Comparison of ENCODE assay signal across 17 mouse cellular contexts in the genomic region with DNA sequence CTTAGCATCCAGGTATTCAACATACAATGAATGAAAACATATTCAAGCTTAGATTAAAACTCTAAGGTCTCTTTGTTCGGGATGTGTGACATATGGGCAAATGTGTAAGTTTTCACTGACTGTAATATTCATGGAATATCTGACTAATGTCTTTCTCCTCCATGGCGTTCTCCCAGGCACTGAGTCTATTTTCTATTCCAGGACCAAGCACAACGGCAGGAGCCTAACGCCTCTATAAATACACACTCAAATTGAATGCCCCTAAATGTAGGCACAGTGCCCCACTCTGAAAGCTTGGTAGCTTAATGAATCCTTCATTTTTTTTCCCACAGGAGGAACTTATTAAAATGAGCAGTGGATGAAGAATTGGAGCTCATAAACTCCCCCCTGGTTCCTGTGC. TPM values are rescaled to one million over a fixed set of nuclear protein-coding genes. Genes with fewer than 3 reads are reported as not detected.
DNase-seq lines count a peak whose midpoint lies in the region; ATAC-seq lines count a peak whose summit lies in the region.
"Had no signal": no experiment of that assay in that cellular context is flagged by ENCODE, and none has a peak within 500 bp of the region (broad histone marks: within the 10 kb centered on the region; RNA-seq: fewer than 3 reads in every experiment).

No protein-coding gene starts in this region.

- peak; percentile 98 for ATAC-seq in frontal cortex, adult (ENCODE audit: low TSS enrichment)
- ATAC-seq: forebrain, embryonic 15.5 days; hindbrain, postnatal 0 days had no signal

- DNase-seq in frontal cortex, postnatal 25 days (ENCODE audit: low spot score in 2 of 2): no peak
- DNase-seq in layer of hippocampus, adult 9-11 months: peak; percentile 9
- DNase-seq in layer of hippocampus, postnatal 36 days: no peak
- DNase-seq in right cerebral cortex, adult 18-20 months: peak; percentile 42
- no peak for DNase-seq in right cerebral cortex, postnatal 14 days
- DNase-seq in right cerebral cortex, postnatal 25 days: peak; percentile 31
- DNase-seq in kidney, postnatal 36 days: no peak
- DNase-seq: adrenal gland, adult 2 months; adrenal gland, postnatal 25 days; cerebellum, adult 2 months; cerebellum, postnatal 10 days; gastrocnemius, postnatal 14 days had no signal

RNA-seq across cellular contexts. Expression of a gene that starts 47.8 kb away (rescaled TPM):
- total RNA-seq in layer of hippocampus, postnatal 36 days (2021): 100 to 1,000 TPM; 103 to 108 TPM
- total RNA-seq: CH12.LX; hematopoietic stem cell, adult 5-6 weeks had no signal

Comparison
In these comparisons a context has a peak if more than half of its experiments do, and no peak if none do; other contexts are left out.
1. DNase-seq: peak in layer of hippocampus, adult 9-11 months (single experiment), right cerebral cortex, adult 18-20 months (single experiment) and right cerebral cortex, postnatal 25 days (single experiment); none in frontal cortex, postnatal 25 days (0 of 2), layer of hippocampus, postnatal 36 days (0 of 2), right cerebral cortex, postnatal 14 days (single experiment) and kidney, postnatal 36 days (0 of 2).